Mouse (Mus musculus): ENCODE results near the gene Serp1. TPM values are rescaled to one million over a fixed set of nuclear protein-coding genes. Genes with fewer than 3 reads are reported as not detected.

The Serp1 gene
- polyA plus RNA-seq, 1 experiment from 2014 or later, result 148 TPM

DNA sequence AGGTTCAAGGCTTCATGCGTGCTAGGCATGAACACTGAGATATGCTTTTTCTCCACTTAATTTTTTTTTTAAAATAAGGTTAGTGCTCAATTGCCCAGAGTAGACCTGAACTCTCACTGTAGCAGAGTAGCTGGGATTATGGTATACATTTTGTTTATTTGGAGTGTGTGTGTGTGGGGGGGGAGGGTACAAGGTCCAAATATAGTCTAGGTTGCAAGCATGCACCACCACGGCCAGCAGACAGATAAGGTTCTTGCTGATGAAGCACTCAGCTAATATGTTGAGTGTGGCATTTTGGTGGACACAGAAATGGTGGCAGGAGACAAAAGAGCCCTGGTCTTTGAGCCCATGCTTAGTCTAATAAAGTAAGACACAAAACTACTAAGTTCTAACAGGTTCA is 6.7 kb downstream of the Serp1 start:
- H3K4me3 ChIP-seq (ENCODE audit: inconsistent target), result no peak overlapping the region
- H3K27ac ChIP-seq, result no peak overlapping the region; the same call in 1 of the 2 replicates
- peaks cover 25% of the 10 kb centered on the region for H3K79me2 ChIP-seq (ENCODE audit: inconsistent target)
- H3K36me3 ChIP-seq (ENCODE audit: inconsistent target), result peaks cover 14% of the 10 kb centered on the region; the same call in 1 of the 2 replicates
- 92% methylated on average over 2 of the region's 2 CpGs for WGBS (ENCODE audit: missing documents)

DNA sequence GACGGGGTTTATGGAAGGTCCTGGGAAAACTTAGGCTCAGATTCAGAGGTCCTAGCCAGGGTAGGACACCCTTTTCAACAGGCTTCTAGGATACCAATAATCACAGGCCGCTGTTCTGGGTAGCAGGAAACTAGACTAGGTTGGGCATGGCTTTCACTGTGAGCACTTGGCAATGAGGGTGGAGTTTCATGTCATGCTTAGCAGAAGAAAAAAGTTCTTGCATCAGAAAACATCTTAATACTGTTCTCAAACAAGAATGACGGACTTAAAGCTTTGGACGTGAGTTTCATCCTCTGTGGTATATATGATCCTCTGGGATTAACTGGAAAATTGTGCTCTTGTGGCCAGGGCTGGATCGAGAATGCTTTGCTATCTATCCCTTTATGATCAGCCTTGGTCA is 7.9 kb downstream of the Serp1 start:
- H3K4me3 ChIP-seq (ENCODE audit: inconsistent target), result no peak overlapping the region
- WGBS (ENCODE audit: missing documents), result 66% methylated on average over 5 of the region's 5 CpGs
- H3K36me3 ChIP-seq (ENCODE audit: inconsistent target), result 0 out of 2 replicates have a peak, but pooled peaks cover 6% of the 10 kb centered on the region
- peaks cover 13% of the 10 kb centered on the region for H3K79me2 ChIP-seq (ENCODE audit: inconsistent target)
- peak overlapping the region; percentile 69 for H3K27ac ChIP-seq

GRCm38 (mm10) chr3:58517258-58517657 is 8.4 kb downstream of the Serp1 start:
- Histone ChIP-seq H3K27ac (peak overlapping the region; percentile 69), H3K4me3 (ENCODE audit: inconsistent target) (no peak overlapping the region), H3K79me2 (ENCODE audit: inconsistent target) (peaks cover 8% of the 10 kb centered on the region), H3K36me3 (ENCODE audit: inconsistent target) (0 out of 2 replicates have a peak, but pooled peaks cover under 1% of the 10 kb centered on the region)
- WGBS (ENCODE audit: missing documents), result 11% methylated on average over 5 of the region's 5 CpGs

DNA sequence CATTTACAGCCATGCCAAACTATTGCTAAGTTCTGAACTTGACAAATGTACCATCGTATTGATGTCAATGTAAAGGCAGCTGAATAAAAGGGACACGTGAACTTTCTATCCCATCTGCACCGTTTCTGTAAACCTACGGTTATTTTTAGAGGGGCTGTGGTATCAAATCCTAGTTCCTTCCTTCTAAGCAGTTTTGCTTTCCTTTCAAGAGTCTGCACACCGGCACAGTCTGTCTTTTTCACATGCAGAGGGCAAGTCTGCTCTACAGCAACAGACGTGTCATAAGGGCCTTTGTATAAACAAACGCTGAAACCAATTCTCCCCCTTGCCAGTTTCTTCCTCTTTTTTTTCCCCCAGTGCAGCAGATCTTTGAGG is 9.1 kb downstream of the Serp1 start:
- peak overlapping the region; percentile 69 for H3K27ac ChIP-seq
- peaks cover 1% of the 10 kb centered on the region; the same call in 1 of the 2 replicates for H3K79me2 ChIP-seq (ENCODE audit: inconsistent target)
- H3K36me3 ChIP-seq (ENCODE audit: inconsistent target), result no peaks in the 10 kb centered on the region
- no peak overlapping the region for H3K4me3 ChIP-seq (ENCODE audit: inconsistent target)
- 0% methylated on average over 7 of the region's 7 CpGs for WGBS (ENCODE audit: missing documents)

DNA sequence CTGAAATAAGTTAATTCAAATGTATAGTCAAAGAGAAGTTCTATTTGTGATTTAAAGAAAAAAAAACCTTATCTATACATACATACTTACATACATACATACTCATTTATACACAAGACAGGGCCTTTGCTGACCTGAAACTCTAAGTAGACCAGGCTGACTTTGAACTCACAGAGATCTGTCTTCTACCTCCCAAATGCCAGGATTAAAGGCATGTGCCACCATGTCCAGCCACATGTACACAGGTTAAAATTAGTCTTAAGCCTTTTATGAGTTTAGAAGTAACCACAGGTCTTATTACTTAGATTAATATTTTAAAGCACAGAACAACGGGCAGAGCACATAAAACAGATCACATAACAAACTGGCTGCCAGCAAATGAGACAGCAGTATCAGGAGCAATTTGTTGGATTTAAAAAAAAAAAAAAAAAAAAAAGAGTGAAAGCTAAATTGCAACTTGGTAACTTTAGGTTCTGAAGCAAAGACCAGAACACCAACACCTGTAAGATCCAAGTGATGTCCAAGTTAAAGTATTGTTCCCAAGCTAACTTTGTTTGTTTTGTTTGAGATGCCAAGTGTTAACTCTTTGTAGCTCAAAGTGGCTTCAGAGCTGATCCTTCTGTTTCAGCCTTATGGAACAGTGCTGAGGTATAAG is 9.6 kb downstream of the Serp1 start:
- Histone ChIP-seq H3K4me3 (ENCODE audit: inconsistent target) (no peak overlapping the region), H3K79me2 (ENCODE audit: inconsistent target) (no peaks in the 10 kb centered on the region), H3K27ac (peak overlapping the region; percentile 69), H3K36me3 (ENCODE audit: inconsistent target) (no peaks in the 10 kb centered on the region)
- WGBS (ENCODE audit: missing documents), result 0% methylated on average over 1 of the region's 1 CpGs

DNA sequence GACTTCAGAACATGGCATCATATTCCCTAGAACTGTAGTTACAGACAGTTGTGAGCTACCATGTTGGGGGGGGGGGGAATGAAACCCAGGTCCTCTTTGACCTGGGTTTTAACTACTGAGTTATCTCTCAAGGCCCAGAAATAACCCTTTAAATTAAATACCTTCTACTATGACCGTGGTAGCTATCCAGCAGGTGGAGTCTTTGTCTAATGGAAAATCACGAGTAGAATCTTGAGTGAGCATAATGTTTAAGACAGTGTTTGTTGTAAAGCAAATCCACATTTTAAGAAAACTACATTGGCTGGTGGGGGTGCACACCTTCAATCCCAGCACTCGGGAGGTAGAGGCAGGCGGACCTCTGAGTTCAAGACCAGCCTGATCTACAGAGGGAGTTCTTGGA is 12.2 kb downstream of the Serp1 start:
- WGBS (ENCODE audit: missing documents), result 85% methylated on average over 4 of the region's 4 CpGs
- Histone ChIP-seq H3K79me2 (ENCODE audit: inconsistent target) (no peaks in the 10 kb centered on the region), H3K27ac (no peak overlapping the region), H3K36me3 (ENCODE audit: inconsistent target) (no peaks in the 10 kb centered on the region), H3K4me3 (ENCODE audit: inconsistent target) (no peak overlapping the region)

- Histone ChIP-seq H3K4me3 (ENCODE audit: inconsistent target) (no peak overlapping the region), H3K27ac (no peak overlapping the region), H3K79me2 (ENCODE audit: inconsistent target) (no peaks in the 10 kb centered on the region), H3K36me3 (ENCODE audit: inconsistent target) (no peaks in the 10 kb centered on the region)
- WGBS (ENCODE audit: missing documents), result 89% methylated on average over 3 of the region's 3 CpGs
Observed at GRCm38 (mm10) chr3:58512740-58513139, 13.0 kb downstream of the Serp1 start.

- Histone ChIP-seq H3K79me2 (ENCODE audit: inconsistent target) (no peaks in the 10 kb centered on the region), H3K4me3 (ENCODE audit: inconsistent target) (no peak overlapping the region), H3K36me3 (ENCODE audit: inconsistent target) (no peaks in the 10 kb centered on the region), H3K27ac (no peak overlapping the region)
Observed at GRCm38 (mm10) chr3:58511581-58511980, 14.1 kb downstream of the Serp1 start.

- peak overlapping the region; percentile 62 for H3K27ac ChIP-seq
- H3K36me3 ChIP-seq (ENCODE audit: inconsistent target), result no peaks in the 10 kb centered on the region
- WGBS (ENCODE audit: missing documents), result 13% methylated on average over 7 of the region's 7 CpGs
- H3K79me2 ChIP-seq (ENCODE audit: inconsistent target), result no peaks in the 10 kb centered on the region
- no peak overlapping the region for H3K4me3 ChIP-seq (ENCODE audit: inconsistent target)
Observed at GRCm38 (mm10) chr3:58508020-58508750, 17.5 kb downstream of the Serp1 start.

DNA sequence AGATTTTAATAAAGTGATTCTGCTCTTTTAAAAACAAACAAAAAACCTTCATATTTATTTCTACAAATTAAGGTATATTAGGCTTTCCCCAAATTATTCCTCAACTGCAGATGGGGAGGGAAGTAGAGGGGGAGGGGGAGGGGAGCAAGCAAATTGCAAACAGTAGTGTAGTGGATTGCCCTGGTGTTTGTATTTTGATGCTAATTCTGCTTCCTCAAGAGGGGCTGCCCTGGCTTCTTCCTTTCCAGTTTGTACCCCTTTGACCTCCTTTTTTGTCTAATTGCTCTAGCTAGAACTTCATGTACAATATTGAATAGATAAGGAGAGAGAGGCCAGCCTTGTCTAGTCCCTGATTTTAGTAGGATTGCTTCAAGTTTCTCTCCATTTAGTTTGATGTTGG is 21.0 kb downstream of the Serp1 start:
- no peak overlapping the region for H3K27ac ChIP-seq
- no peak overlapping the region for H3K4me3 ChIP-seq (ENCODE audit: inconsistent target)
- H3K36me3 ChIP-seq (ENCODE audit: inconsistent target), result no peaks in the 10 kb centered on the region
- H3K79me2 ChIP-seq (ENCODE audit: inconsistent target), result no peaks in the 10 kb centered on the region

- WGBS (ENCODE audit: missing documents), result 87% methylated on average over 3 of the region's 3 CpGs
Observed at GRCm38 (mm10) chr3:58503720-58504333, 21.9 kb downstream of the Serp1 start.

DNA sequence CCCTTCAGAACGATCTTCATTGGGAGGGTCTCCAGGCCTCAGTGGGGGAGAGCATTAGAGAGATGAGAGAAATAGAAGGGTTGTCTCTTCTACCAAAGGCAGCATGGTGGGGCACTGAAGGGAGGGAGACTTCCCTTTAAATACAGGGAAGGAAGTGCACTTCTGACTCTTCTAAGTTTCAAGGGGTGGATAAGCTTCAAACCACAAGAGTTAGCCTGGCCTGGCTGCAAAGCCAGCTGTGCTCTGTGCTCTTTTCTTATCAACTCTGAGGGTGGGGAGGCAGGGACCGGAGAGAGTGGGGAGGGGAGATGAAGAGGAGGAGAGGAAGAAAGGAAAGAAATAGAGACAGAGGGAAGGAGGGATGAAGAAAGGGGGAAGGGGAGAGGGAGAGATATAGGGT is 23.7 kb downstream of the Serp1 start:
- H3K79me2 ChIP-seq (ENCODE audit: inconsistent target), result no peaks in the 10 kb centered on the region
- H3K27ac ChIP-seq, result peak overlapping the region; percentile 54
- WGBS (ENCODE audit: missing documents), result 0% methylated on average over 2 of the region's 2 CpGs
- H3K4me3 ChIP-seq (ENCODE audit: inconsistent target), result no peak overlapping the region
- no peaks in the 10 kb centered on the region for H3K36me3 ChIP-seq (ENCODE audit: inconsistent target)

More at GRCm38 (mm10) chr3:58503720-58504333, 21.9 kb downstream of the Serp1 start:
- H3K36me3 ChIP-seq (ENCODE audit: inconsistent target), result no peaks in the 10 kb centered on the region
- H3K4me3 ChIP-seq (ENCODE audit: inconsistent target), result no peak overlapping the region
- no peaks in the 10 kb centered on the region for H3K79me2 ChIP-seq (ENCODE audit: inconsistent target)
- no peak overlapping the region for H3K27ac ChIP-seq

GRCm38 (mm10) chr3:58493621-58494020 is 32.1 kb downstream of the Serp1 start:
- no peaks in the 10 kb centered on the region for H3K36me3 ChIP-seq (ENCODE audit: inconsistent target)
- whole genome bisulfite sequencing (ENCODE audit: missing documents), result 77% methylated on average over 4 of the region's 4 CpGs
- no peak overlapping the region for H3K27ac ChIP-seq
- H3K79me2 ChIP-seq (ENCODE audit: inconsistent target), result no peaks in the 10 kb centered on the region
- H3K4me3 ChIP-seq (ENCODE audit: inconsistent target), result no peak overlapping the region

GRCm38 (mm10) chr3:58490787-58491186 is 34.9 kb downstream of the Serp1 start:
- Histone ChIP-seq H3K4me3 (ENCODE audit: inconsistent target) (no peak overlapping the region), H3K79me2 (ENCODE audit: inconsistent target) (no peaks in the 10 kb centered on the region), H3K36me3 (ENCODE audit: inconsistent target) (no peaks in the 10 kb centered on the region), H3K27ac (no peak overlapping the region)
- 52% methylated on average over 7 of the region's 7 CpGs for WGBS (ENCODE audit: missing documents)
